Mouse (Mus musculus) thymus, postnatal 36 days (tissue): ENCODE data around the gene Clstn1.
A peak's percentile ranks its signal among the peaks of the same experiment; 100 is the strongest.
"Not testable (repeated sequence)": the region's sequence is repeated elsewhere in the genome, so short reads cannot be mapped to it uniquely, and the experiment has no call there.

Source experiments
- DNase-seq, 2 experiments: peaks; one replicate each; pipeline ENCODE4 v3.0.0; 2022; ENCODE audit warnings: mixed read lengths in 2 of 2

Gene Clstn1

DNA sequence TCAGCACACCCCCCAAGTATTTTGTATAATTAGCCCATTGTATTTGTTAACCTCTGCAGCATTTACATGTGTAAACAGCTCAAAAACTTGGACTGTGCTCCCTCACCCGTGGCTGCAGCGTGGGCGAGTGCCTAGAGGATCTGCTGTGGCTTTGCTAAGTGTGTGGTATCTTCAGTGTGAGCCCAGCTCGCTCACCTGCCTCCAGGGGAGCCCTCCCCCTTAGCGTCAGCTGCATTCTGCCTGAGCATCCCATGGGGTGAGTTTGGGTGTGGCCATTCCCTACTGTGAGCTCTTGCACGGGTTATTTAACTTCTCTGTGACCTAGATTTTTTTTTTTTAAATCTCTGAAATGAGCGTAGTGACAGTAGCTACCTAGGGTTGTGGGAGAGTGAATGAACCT is 16.0 kb downstream of the Clstn1 start:
- no peak for DNase-seq

DNA sequence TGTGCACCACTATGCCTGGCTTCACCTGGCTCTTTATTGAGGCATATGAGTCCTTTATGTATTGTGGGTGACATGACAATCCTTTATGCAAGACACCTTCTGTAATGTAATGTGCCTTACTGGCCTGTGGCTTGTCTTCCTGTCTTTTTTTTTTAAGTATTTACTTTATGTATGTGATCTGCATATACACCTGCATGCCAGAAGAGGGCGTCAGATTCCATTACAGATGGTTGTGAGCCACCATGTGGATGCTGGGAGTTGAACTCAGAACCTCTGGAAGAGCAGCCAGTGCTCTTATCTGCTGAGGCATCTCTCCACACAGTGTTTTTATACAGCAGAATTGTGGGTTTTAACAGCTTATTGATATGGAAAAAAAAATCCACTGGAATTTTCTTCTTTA is 17.6 kb downstream of the Clstn1 start:
- no peak for DNase-seq

DNA sequence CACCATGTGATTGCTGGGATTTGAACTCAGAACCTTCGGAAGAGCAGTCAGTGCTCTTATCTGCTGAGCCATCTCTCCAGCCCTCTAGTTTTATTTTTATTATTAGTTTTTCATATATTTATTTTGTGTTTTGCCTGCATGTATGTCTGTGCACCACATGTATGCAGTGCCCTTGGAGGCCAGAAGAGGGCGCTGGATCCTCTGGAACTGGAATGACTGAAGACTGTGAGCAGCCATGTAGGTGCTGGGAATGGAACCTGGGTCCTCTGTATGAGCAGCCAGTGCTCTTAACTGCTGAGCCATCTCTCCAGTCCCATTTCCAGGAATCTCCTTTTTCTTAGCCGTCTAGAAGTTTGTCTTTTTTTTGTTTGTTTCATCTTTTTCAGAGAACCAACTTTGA is 18.2 kb downstream of the Clstn1 start:
- no peak for DNase-seq

DNA sequence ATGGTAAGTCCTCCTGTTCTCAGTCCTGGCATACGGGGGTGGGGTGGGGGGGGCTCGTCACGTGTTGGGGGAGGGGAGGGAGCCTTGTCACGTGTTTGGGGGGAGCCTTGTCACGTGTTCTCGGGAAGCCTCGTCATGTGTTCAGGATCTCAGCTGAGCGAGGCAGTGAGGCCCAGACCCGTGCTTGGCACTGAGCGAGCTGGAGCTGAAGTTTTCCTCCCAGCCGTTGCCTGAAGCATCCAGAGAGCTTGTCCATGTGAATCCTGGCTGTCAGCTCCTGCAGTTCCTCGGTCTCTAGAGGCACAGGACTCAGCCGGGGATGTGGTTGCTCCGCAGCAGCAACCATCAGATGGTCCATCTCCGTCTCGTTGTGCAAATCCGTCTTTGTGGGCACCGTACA is 19.8 kb downstream of the Clstn1 start:
- no peak for DNase-seq

DNA sequence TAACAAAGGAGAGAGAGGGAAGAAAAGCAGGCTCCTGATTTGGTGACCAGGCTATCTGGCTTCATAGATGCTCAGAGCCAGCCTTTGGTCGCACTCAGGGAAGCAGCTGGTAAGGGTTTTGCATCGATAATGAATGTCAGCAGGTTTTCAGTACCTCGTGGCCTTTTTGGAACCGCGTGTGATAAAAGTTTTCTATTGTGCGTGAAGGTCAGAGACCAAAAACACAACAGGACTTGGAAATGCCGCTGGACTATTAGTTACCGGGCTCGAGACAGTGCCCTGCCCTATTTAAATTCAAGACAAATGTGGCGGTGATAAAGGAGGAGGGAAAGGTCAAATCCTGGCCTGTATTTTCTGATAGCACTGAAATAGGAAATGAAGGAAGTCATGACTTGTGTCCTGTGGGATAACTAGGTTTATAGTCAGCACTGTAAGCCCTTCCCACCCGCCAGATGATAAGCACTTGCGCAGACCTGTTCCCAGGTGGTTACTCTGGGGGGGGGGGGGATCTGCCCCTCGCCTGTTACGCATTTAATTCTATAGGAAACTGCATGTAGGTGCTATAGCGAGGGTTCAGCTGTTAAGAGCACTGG is 20.6 kb downstream of the Clstn1 start:
- no peak for DNase-seq

DNA sequence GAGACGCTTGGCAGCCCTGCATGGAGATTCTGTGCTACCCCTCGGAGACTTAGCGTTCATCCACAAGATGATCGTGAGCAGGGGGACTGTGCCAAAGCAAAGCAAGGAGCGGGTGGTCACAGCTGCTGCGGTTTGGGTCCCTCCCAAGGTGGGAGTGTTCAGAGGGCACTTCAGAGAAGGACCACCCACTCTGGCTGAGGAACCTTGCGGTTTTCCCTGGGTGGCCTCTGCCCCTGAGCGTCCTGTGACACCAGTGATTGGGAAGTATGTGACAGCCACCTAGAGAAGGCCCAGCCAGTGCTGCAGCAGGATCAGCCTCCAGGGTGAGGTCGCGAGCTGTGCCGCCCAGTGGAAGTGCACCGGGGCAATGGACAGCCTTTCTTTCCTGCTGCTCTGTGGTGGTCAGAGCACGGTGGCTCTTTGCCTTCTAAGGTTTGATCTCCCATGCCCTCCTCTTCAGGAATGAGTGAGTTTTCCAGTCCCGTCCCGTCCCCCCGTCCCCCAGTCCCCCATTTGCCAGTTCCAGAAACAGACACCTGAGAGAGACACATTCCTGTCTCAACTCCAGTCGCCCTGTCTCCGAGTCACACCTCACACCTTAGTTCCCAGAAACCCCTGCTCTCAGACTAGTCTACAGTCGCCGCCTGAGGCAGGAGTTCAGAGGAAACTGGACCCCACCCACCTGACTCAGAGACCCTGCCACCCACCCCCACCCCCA is 21.5 kb downstream of the Clstn1 start:
- DNase-seq = no peak

DNA sequence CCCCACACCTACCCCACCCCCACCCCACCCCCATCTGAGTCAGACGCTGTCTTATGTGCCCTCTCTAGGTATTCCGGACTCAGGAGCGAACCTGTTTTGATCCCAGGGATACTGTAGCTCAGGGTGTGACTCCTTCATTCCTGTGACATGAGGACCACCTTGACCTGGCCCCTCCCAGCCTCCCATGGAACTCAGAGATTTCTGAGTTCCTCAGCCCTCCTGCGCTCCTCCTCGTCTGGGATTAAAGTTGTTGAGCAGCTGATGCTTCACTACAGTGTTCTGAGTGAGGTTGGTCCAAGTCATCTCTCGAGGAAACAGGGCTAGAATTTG is 22.0 kb downstream of the Clstn1 start:
- DNase-seq = no peak

DNA sequence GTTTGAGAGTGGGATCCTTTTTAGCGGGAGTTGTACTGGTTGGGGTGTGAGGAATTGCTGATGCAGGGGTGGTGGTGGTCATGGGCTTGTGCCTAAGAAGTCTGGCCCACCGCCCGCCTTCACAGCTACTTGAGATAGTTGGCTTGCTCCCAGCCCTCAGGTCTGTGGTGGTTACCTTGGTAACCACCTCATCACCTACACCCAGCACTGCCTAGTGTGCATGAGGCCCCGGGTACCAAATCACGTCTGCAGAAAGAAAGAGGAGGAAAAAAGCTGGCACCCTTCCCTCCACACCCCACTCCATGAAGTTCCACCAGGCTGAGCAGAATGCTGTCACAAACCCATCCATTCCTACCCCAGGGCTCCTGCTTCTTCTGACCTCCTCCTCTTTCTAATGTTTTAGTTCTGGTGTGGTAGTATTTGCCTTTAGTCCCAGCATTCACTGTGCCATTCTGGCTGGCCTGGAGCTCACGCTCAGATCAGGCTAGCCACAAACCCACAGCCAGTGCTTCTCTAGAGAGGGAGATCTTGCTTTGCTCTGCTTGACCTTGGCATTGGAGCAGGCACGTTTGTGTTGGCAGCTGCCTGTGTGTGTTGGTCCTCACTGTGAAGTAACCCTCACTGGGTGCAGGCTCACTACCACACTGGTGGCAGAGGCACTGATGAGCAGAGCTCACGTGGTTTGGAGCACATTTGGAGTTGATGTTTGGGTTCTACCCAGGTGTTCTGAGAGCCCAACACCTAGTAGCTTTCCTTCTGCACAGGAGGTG is 23.2 kb downstream of the Clstn1 start:
- no peak for DNase-seq

DNA sequence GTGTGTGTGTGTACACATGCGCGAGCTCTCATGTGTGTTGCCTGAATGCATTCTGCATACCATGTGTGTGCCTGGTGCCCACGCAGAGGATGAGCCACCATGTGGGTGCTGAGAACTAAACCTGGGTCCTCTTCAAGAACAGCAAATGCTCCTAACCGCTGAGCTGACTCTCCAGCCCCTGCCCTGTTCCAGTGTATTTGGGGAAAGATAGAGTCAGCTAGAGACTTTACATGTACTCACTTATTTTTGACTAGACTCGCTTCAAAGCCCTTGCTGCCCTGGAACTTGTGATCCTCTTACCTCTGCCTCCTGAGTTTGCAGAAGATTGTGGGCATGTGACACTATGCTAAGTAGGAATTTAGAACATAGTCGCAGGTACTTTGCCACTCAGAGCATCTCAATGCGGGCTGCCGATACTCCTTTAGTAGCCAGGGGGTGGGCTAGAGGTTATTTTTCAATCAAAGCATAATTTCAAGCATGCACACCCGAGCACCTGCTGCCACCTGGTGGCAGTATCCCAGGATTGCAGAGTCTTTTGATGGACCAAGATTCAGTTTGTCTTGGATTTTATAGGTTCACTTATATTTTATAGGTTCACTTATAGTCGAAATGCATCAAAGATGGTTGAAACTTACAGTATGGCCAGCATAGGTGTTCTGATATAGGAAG is 25.2 kb downstream of the Clstn1 start:
- peak; percentile 40 to 51 for DNase-seq

DNA sequence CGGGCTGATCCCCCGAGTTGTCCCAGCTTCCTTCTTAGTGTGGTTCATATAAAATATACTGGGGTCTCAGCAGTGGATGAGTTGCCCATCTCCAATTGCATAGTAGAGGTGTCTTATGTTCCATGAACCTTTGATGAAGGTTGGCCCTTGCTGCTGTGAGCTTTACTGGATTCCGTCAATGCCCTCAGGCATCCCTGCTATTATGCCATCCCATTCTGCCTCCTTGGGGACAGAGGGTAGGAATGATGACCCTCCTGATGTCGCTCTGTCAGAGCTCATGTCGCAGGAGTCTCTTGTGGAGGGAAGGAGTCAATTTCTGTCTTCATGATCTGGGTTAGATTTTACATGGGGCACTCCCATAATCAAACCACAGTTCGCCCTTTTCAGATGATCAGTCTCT is 27.2 kb downstream of the Clstn1 start:
- not testable (repeated sequence) for DNase-seq

DNA sequence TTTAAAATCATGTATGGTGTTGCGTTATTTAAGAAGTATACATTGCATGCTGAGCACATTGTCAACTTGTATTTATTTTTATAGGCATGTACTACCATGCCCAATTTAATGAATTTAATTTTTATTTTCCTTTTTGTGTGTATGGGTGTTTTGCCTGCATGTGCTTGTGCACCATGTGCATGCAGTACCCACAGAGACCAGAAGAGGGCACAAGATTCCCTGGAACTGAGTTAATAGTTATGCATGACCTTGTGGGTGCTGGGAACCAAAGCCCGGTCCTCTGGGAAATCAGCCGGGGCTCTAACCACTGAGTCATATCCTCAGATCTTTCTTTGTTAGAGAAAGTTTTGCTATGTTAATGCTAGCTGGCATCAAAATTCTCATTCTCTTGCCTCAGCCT is 28.6 kb downstream of the Clstn1 start:
- DNase-seq = no peak

DNA sequence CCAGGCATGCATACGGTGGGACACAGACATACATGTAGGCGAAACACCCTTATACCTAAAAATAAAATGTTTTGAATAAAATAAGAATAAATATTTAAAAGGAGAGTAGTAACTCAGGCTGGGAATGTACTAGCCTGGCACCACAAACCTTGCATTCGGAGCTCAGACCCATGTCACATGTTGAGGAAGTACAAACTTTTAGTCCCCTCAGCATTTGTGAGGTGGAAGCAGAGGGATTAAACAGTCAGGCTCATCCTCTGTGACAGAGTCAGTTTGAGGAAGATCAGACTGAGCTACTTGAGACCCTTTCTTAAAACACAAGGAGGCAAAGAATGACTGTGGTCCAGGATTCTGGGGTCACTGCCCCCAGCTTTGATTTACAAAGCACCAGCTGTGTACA is 30.7 kb downstream of the Clstn1 start:
- not testable (repeated sequence) for DNase-seq

DNA sequence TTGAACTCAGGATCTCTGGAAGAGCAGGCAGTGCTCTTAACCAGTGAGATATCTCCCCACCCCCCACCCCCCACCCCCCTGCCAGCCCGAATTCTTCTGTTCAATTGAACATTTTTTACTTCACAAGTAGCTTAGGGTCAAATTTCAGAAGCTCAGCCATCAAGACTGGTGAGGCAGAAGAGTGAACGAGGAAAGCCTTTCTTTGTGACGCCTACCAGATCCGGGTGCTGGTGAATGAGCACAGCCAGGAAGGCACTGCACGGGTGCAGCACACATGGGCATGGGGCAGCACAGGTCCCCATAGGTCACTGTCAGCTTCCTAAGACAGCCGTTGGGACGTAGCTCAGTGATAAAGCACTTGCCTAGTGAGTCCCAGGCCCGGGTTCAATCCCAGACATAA is 33.7 kb downstream of the Clstn1 start:
- DNase-seq = no peak

DNA sequence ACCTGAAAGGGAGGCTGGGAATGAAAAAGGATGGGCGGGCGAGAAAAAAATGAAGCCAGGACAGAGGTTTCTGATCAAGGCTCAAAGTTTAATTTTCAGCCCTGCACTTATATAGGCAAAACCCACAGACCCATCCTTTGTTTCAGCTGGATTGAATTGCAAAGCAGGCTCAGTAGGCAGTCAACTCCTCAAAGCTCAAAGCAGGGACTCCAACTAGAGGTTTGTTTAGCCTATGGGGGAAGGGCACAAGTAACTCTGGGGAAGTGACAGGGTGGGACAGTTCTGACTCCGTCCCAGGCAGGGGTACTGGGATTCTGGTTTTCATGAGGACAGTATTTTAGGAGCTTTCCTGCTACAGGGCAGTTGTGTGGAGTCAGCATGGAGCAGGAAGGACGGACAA is 35.0 kb downstream of the Clstn1 start:
- no peak for DNase-seq

DNA sequence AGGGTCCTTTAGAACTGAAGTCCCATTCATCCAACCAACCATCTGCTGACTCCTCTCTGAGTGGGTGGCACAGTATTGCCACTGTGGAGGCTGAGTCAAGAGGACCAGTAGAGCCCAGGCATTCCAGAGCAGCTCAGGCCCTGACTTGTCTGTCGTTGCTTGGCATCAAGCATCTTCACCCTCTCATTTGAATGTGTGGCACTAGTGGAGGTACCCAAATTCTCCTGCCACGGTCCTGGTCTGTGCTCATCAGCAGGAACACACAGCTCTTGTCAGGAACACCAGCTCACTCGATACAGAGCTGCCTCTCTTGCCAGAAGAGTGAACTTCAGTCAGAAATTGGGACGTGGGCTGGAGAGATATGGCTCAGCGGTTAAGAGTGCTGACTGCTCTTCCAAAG is 37.4 kb downstream of the Clstn1 start:
- DNase-seq = no peak

DNA sequence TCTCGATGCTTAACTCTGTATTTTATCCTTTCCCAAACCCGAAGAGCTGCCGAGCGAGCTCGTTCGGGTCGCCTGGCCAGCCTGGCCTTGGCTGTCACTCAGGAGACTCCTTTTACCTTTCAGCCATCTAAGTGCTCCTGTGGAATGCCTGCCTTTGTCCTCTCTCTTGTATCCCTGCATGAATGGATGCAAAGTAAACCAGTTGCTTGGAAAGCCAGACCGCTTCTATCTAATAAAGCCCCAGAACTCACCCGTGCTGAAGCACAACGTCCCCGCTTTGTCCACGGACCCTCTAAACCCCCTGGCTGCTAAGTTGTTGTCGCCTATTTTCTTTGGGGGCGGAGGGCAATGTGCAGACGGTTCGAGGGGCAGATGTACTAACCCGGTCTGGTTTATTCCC is 40.5 kb downstream of the Clstn1 start:
- no peak for DNase-seq

DNA sequence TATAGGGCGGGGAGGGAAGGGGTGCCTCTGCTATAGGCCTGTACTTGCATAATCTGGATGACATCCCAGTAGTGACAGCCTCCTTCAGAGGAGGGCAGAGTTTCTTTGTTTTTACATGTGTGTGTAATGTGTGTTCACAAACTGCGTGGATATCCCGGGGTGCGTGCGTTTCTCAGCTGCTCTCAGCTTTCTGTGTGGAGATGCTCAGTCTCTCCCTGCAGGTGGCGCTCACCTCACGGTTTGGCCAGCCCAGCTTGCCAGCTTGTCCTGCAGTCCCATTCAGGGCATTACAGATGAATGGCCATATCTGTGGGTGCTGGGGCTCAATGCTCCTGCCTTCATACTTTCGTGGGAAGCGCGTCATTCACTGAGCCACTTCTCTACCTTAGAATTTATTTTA is 42.1 kb downstream of the Clstn1 start:
- peak; percentile 48 to 57 for DNase-seq

DNA sequence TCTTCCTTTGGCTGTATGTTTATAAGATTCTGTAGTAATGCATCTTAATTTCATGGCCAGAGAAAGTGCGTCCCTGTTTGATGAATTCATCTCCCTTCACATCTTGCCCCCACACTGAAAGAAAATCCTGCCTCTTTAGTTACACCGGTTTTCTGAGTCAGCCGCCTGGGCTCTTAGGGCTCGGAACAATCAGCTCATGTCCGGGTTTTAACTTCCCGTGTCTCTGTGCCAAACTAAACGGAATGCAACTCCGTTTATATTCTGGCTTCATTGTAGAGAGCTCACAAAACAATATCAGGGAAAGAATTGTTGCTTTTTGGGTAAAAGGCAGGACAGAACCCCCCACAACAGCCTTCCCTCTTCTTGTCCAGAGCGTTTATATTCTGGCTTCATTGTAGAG is 42.5 kb downstream of the Clstn1 start:
- DNase-seq = no peak

DNA sequence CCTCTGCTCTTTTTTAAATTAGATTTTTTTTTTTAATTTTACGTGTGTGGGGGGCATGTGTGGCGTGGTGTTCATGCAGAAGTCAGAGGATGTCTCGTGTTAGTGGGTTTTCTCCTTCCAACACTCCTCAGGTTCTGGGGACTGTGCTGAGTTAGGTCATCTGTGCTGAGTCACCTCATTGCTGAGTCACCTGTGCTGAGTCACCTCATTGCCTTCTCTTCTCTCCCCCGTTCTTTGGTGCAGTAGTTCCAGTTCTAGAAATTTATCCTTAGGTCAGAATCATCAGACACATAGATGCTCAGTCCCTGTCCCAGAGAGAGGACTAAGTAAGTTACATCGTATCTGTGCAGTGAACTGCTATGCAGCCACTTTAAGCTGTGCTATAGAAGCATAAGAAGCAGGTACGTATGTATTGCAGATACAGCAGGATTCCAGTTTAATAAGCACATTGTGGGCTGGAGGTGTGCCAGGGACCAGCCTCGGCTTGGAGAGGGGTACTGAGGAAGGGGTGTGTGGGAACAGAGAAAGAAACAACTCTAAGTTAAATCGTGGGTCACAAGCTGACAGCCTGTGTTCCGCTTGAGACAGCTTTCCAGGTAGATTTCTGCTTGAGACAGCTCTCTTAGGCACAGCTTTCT is 46.5 kb downstream of the Clstn1 start:
- no peak for DNase-seq

DNA sequence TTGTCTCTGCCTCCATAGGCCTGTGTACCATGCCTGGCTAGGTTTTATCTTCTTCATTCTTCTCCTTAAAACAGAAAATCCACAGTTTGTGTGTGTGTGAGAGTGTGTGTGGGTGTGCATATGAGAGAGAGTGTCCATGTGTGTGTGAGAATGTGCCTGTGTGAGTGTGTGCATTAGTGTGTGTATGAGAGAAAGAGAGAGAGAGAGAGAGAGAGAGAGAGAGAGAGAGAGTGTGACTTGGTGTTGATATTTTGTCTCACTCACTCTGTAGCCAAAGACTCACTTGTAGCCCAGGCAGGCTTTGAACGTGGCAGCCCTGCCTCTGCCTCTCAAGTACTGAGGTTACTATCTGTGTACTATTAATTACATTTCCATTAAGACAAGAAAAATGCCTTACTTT is 47.9 kb downstream of the Clstn1 start:
- DNase-seq = no peak

DNA sequence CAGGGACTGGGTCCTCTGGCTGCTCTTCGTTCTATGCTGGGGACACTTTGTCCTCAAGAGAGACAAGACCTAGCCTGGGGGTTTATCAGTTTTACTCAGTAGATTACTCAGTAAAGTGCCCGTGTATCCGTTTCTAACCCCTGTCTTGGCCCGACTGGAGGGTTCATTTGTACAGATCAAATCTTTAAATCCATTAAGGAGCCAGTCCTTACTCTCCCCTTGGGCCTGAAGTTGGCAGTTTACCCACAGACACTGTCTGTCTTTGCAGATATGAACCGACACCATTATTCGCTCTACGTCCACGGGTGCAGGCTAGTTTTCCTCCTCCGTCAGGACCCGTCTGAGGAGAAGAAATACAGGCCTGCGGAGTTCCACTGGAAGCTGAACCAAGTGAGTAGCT is 48.7 kb downstream of the Clstn1 start:
- no peak for DNase-seq

DNA sequence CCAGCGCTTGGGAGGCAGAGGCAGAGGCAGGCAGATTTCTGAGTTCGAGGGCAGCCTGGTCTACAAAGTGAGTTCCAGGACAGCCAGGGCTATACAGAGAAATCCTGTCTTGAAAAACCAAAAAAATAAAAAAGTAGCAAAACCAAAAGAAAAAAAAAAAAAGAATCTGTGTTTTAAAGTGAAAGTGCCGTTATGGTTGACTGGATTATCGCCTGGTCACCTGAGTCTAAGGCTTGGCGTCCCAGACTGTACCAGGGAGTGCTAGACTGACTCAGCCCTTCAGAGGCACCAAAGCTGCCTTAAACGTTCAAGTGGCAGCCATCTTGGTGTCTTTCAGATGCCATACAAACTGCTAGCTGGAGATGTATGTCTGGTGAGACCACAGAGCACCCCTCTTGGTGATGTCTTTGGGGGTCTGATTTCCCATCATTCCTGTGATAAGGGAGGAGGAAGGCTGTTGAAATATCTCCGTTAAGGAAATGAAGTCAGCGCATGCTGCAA is 49.7 kb downstream of the Clstn1 start:
- no peak for DNase-seq

DNA sequence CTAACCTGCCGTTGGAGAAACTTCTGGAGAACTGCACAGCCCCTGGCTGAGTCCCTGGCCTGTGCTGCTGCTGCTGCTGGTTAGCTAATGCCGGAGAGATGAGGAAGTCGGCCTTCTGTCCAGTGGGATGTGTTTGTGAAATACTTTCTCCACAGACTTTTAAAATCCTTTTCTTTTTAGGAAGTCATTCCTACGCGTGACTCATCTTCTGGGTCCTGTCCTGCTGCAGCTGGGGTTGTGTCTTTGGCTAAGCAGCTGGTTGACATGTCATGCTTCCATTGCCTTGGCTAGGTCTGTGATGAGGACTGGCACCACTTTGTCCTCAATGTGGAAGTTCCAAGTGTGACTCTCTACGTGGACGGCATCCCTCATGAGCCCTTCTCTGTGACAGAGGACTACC is 51.7 kb downstream of the Clstn1 start:
- no peak for DNase-seq
